Mouse (Mus musculus) urinary bladder, postnatal 4 days (tissue): Measurements from ENCODE around the gene Gm32742.

Experiments
- DNase-seq, 2 experiments: peaks; one replicate each; pipeline ENCODE4 v3.0.0; 2021 to 2022; ENCODE audit warnings: low spot score in 2 of 2

Gene Gm32742

DNA sequence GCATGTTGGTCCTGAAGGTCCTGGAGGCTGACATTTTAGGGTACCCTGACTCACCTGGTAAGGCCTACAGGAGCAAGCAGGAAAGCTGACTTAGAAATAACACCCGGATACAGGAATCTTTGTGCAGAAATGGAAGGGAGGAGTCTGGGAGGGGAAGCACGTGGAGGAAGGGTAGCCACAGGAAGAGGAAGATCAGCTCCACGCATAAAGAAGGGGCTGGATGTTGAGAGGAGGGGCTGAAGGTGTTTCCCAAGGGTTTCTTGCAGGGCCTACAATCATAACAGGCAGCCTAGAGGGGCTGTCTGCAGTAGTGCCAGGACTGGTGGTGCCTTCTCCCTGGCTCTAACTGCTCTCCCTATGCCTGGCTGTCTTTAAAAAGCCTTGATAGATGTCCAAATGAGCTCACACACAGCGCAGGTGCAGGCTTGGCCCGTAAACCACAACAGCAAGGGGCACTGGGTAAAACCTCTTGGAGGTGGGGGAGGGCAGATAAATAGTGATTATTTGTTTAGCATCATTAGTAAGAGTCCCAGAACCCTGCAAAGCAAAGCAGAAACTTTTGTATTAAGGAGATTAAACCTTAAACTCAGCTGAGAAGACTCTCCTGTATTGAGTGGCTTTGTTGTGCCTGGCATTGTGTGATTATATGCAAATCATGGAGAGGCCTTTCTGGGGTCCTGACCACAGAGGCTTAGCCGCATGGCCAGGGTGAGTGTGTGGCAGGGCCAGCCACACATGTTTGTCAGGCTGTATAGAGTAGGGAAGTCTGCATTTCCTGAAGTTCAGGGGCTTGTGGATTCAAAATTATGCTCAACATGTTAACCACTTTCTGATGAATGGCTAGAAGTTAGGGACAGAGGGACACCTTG is at the start of gene Gm32742:
Gene Gm32742, minus strand, starts transcription at position 206 of the 869 bp plus-strand sequence.
- DNase-seq: no peak

DNA sequence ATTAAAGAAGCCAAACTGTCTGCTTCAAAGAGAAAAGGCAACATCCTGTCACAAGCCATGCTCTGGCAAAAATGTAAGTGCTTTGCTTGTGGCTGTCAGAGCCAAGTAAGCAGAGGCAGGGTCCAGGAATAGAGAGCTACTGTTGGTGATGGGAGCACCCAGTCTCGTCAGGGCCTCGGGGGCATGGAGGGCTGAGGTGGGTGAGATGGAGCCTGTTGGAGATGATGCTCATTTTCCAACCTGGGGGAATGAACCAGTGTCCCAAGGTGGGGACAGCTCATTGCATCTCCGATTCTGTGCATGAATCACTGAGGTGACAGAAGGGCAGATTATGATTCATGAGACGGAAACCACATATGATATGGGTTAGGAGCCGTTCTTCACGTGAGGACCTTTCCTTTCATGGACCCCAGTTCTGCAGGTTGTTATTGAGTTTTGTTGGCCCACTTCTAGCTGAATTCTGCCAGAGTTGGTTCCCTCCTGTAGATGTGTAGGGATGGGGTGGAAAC is 48.5 kb upstream of the Gm32742 start:
- DNase-seq: no peak

DNA sequence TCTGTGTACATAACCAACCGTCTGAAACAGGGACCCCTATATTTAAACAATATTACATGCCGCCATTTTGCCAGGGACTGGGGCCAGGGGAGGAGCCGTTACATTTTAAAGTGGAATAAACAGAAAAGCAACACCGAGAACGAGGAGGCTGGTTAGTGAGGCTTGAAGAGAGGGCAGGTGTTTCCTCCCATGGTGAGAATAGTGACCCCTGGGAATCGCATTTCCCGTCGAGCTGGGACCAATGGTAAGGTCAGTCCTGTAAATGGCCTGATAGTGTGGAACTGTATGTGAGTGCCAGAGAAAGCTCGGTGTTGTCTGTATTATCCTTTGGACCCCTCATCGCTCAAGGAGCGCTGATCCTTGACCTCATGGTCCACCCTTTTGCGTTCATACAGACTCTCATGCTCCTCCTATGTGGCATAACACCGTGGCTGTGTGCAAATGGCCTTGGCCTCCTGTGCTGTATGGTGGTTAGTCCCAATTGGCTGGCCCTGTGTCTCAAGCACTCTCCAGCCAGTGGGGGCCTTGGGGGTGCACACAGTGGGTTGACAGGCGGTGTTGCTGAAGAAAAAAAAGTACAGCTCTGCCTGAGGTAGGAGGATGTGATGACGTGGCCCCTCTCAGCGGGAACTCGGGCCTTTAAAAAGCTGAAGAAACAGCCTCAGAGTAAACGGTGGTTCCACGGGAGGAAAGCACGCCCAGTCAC is 47.9 kb upstream of the Gm32742 start, which contains the start of gene Pou2af1:
Gene Pou2af1, plus strand, starts transcription at position 686 of the 706 bp plus-strand sequence.
- no peak for DNase-seq

DNA sequence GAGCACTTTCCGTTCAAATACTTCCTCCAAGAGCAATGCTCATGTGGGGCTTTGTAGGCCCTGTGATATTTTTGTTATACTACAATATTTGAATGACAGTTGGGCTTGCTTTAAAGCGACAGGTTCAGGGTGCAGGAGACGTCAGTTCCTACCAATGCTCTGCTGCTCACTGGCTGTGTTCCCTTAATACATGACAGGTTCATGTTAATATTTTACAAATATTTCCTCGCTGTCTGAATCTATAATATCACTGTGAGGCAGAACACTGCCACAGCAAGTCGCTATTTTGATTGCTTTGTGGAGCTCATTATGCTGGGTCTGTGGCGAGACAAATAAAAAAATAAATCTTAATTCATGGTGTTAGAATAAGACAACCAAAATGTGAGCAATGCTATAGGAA is 45.9 kb upstream of the Gm32742 start:
- no peak for DNase-seq

DNA sequence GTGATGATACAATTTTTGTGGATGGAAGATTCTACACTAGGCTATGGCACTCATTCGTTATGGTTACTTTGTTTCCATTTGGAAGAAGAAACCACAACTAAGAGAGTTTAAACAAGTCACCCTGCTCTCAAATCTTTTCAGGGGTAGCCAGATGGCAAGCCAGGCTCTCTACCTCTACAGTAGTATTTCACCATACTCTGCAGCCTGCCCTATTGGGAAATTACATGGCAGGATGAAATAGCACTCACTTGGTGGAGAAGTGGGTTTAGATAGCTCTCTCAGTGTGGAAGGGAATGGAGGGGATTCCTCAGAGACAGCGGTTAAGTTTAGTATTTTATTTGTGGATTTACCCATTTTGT is 43.6 kb upstream of the Gm32742 start:
- DNase-seq: no peak

DNA sequence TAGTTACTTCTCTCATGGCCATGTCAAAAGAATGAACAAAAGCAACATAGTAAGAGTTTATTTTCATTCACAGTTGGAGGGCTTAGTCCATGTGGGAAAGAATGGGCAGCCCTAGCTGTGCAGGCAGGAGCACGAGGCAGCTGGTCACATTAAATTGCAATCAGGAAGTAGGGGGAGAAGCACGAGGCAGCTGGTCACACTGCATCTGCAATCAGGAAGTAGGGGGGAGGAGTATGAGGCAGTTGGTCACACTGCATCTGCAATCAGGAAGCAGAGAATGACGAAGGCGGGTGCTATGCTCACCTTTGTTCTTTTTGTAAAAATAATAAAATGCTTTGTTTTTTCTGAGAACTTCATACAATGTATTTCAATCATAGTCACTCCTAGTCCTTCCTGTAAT is 29.5 kb upstream of the Gm32742 start:
- DNase-seq: no peak

DNA sequence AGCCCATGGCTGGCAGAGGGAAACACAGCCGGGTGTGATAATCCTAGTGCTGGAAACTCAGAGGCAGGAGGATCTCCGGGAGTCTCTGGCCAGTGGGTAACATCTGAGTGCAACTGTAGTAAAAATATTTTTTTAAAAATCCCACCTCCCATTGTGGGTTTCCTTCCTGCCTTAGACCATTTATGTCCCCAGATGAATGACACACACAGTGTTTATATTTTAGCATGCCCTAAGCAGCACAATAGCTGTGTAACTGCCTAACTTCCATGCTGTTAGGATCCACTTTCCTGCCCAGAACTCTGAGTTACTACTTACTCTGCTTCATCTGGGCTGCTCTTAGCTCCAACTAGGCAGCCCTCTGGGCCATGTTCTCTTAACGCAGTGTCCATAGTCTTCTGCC is 25.3 kb upstream of the Gm32742 start:
- no peak for DNase-seq

DNA sequence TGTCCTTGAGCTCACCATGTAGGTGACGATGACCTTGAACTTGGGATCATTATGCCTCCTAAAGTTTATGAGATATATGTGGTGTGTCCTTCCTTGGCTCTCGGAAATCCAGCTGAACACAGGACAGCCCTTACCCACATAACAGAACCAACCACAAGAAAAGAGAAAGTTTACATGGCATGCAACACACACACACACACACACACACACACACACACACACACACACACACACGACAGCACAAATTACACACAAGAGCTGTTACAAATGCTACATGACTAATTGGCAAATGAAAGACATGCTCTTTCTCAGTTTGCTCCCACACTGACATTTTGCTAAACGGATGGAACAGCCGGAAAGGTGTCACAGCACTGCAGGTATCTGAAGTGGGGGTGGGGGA is 20.6 kb upstream of the Gm32742 start:
- DNase-seq: no peak

DNA sequence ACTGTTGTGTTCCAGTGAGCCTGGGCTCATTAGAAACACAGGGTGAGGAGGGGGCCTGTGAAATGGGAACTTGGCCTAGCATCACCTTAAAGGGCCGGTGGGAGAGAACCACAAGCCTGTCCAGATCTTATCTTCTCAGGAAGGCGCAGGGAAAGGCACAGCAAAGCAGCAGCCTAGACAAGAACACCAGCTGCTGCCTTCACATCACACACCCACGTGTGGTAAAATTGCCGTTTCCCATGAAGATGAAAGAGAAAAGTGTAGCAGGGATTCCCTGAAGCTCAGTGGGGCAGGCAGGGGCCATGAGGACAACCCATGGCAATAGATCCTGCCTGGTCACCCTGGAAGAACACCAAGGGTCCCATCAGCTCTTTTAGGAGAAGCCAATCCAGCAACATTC is 20.1 kb upstream of the Gm32742 start:
- DNase-seq: no peak

DNA sequence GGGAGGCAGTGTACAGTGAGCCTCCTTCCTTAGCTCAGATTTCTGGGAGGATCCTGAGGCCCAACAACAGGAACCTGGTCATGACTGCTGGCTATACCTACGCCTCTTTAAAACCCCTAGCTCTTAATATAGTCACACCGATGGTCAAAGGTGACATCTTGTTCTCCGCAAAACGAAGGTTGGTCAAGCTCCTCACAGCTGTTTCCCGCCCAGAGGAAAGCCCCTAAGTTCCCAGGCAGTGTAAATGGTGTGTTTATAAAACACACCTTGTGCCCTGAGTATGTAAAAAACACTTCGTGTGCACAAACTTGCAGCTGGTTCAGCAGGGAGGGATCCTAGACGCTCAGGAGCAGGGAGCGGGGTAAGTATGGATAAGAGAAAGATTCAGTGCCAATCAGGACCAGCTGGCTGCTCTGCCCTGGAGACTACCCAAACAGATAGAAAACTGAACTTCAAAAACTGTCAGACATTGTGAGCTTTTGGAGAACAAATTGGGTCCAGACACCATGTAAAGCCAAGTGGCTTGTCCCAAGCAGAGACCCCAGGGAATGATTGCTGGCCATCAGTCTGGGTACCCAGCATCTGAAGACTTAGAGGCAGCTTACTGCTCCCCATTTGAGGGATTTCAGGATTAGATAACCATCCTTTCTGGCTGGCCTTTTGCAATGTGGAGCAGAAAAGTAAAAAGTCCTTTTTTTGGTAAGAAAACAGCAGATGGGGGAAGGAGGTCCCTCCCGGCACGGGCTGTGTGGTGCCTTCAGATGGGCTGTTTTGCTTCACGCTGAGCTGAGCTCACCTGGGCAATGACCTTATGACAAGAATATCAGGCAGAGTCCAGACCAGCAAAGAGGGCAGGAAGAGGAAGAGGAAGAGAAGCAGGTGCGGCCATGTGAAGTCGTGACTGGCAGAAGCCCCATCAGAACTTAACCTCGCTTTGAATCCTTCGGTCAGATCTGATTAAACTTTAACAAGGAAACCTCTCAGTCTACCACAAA is 17.7 kb upstream of the Gm32742 start:
- DNase-seq: no peak

DNA sequence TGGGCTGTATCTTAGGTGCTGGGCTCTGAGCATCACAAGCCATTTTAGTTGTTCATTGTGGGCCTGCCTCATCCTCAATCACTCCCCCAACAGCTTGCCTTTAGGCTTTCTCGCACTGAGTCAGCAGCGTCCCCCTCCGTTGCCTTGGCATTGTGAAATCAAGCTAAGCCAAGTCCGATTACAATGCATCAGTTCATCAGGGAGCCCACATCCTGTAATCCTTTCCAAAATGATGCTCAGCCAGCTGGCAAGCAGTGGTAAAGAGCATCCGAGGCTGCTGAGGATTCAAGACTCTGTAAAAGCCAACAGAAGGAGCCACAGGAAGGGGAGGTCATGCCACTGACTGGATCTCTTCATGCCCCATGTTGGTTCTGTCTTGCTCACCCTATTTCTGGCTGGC is 15.3 kb upstream of the Gm32742 start:
- no peak for DNase-seq

DNA sequence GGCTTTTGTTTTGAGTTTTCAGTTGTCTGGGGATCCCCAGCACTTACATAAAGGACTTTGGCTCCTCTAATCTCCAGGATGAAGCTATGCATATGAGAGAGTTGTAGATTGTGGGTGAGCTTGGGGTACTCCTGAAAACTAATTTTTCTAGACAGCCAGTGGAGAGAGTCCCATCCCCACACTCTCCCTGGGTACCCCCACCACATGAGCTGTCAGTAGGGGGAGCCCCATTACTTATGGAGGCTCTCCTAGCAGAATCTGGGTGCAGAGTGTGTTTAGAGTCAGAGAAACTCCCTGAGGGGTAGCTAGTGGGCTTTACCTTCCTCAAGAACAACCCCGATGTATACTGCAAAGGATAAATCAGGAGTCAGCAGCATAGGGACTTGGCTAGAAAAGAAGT is 13.0 kb upstream of the Gm32742 start:
- no peak for DNase-seq

DNA sequence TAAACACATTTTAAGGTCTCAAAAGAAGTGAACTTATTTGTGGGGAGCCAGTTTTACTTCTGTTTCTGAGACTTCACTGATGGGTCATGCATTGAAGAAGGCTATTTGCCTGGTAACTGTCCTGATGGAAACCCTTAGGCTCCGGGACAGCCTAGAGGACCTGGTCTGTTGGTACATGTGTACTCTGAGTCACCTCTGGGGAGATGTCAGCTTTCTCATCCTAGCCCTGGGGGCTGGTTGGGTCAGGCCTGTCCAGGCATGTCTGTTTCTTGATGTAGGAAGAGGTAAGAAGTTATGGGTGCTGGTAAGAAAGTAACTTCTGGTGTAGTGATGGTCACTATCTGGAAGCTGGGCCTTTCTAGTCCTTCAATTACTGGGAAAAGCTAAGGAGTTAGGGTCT is 10.4 kb upstream of the Gm32742 start:
- DNase-seq: no peak

DNA sequence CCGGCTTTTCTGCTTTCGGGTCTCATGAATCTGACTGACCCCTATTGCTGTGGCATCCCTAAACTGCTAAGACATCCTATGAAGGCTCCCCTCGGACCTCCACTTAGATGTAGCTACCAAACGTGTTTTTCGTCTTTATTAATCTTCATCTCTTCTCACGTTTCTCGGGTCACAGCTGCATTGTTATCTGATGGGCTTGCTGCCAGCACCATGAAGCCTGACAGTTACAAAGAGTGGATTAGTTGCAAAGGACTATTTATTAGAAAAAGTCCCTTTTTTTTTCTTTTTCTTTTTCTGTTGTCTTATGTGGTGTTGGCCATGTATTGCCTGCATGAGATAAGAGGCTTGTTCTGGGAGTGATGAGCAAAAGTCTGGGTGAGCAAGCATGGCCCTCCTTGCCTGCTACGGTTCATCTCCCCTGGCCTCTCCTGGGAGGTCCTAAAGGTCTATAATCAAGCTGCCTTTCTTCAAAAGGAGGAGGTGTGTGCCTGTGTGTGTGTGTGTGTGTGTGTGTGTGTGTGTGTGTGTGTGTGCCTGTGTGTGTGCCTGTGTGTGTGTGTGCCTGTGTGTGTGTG is 9.7 kb upstream of the Gm32742 start:
- DNase-seq: no peak

DNA sequence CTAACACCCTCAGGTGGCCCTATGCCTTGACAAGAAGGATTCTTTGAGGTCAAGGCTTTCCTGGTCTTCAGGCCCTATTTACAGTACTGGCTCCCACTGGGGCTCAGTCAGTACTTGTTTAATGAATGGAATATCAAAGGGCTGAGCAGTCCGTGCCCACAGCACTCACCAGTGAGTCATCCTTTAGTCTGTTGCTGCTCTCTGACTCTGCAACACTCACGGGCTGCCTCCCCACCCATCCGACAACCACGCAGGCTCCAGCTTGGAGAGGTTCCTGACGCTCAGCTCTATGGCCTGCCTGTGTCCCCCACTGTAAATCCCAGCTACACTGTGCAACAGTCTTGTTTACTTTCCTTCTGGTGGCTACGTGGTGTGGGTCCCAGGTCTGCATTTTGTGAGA is 5.0 kb upstream of the Gm32742 start:
- DNase-seq: no peak

DNA sequence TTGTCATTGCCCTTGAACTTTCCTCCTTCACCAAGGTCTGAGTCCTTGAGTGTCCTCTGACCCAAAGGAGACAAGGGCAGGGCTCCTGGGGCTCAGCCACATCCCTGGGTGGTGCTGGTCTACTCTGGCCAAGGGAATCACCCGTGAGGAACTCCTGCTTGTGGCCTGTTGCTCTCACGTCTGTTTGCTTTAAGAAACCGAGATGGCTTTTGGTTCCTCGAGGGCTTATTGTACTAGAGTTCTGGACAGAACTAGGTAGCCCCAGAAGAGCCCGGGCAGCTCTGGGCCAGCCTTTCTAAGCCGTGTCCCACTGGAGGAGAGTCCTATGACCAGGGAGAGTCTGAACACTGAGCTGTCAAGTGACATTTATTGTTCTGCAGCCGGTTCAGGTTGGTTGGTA is 3.8 kb upstream of the Gm32742 start:
- no peak for DNase-seq

DNA sequence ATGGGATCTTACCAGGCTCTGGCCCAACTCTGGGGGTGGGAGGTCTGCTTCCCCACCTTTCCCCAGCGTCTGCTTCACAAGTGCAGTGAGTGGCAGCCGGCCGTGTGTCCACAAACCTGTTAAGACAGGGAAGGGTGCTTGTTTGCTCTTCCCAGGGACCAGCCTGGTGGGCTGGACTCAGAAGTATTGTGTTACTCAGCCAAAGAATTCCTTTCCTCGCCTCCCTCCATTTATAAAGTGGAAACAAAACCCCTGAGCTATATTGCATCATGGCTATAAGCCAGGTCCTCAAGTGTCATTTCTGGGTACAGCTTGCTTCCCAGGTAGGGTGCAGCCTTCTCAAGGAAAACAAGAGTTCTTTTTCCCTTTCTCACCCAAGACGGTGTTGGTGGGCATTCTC is 3.4 kb upstream of the Gm32742 start:
- no peak for DNase-seq

DNA sequence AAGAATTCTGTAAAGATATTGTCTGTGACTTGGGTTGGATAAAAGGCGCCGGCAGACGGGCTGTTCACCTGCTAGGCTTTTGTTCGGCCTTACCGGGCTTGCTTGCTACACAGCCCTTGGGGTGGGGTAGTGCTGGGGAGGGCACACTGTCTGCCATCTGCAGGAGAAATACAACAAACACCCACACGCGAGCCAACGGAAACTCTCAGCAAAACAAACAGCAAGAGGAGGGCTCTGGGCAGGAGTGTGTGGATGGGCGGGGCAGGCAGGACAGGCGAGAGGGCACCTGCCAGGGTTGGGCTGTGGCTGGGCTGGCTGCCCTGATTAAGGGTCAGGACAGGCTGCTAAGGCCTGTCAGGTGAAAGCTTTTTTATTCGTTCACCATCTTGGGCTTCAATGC is 2.6 kb upstream of the Gm32742 start:
- DNase-seq: no peak

DNA sequence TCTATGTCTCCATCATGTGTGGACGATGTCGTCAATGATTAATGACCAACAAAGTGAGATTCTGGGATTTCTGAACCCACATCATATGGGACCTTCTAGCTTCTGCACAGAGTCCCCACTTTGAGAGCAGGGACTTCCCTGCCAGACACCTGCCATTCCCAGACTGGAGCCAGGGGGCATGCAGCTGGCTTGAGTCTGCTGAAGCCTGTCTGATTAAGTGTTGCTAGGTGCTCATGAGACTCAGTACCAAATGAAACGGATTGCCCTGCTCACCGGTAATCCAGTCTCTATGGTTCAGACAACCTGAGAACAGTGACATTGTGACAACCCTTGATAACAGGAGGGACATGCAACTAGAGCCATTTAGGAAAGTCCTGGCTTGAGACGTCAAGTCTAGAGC is 1.3 kb downstream of the Gm32742 start:
- DNase-seq: no peak

DNA sequence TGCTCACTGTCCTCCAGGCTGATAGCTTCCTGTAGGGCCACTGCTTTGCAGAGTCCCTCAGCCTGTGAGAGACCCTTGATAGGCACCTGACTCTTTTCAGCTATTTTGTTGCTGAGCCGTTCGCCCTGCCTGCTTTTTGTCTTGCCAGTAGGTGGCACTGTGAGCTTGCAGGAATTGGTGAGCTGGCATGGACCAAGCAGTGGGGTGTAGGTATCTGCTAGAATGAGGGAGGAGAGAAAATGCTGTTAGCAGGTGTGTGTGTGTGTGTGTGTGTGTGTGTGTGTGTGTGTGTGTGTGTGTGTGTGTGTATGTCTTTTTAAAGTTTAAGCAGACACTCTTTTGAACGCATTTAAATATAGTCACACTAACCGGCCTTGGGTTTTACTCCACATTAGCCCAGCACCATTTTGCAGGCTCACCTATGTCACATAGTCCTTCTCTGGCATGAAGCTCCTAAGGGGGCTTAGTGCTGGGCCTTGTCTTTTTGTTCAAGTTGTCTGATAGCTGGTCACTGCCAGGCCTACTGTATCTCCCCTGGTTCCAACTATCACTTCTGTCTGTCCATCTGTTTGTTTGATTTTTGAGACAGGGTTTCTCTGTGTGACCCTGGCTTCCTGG is 3.4 kb downstream of the Gm32742 start:
- peak; percentile 71 to 74 for DNase-seq
